Mouse (Mus musculus): Measurements from ENCODE around the gene 2310034G01Rik.

DNA sequence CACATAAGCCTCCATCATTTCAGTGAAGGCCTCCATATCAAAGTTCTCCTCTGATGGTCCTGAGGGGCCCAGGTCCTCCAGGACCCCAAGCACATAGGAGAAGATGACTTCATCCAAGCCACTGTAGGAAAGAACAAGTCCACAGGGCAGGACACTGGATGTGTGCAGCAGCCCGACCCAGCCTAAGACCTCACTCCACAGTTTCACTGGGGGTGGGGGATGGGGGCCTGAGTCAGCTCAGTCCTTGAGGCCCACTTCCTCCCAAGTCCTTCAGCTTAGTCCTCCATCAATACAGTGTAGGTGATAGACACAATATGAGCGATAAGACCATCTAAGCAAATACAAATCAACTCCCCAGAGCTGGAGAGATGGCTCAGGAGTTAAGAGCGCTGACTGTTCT is 18.2 kb downstream of the 2310034G01Rik start:
- TF ChIP-seq CTCF (IDR thresholded peaks at IDR 0.05; ENCODE audit: low read depth, low read length) (no peak), GATA1 (IDR thresholded peaks at IDR 0.05; ENCODE audit: borderline replicate concordance, low read length) (no peak), POLR2AphosphoS5 (IDR thresholded peaks at IDR 0.05; ENCODE audit: insufficient replicate concordance, low read depth, low read length) (no peak)
